18 mouse cellular contexts compared by ENCODE assay signal in the genomic region with DNA sequence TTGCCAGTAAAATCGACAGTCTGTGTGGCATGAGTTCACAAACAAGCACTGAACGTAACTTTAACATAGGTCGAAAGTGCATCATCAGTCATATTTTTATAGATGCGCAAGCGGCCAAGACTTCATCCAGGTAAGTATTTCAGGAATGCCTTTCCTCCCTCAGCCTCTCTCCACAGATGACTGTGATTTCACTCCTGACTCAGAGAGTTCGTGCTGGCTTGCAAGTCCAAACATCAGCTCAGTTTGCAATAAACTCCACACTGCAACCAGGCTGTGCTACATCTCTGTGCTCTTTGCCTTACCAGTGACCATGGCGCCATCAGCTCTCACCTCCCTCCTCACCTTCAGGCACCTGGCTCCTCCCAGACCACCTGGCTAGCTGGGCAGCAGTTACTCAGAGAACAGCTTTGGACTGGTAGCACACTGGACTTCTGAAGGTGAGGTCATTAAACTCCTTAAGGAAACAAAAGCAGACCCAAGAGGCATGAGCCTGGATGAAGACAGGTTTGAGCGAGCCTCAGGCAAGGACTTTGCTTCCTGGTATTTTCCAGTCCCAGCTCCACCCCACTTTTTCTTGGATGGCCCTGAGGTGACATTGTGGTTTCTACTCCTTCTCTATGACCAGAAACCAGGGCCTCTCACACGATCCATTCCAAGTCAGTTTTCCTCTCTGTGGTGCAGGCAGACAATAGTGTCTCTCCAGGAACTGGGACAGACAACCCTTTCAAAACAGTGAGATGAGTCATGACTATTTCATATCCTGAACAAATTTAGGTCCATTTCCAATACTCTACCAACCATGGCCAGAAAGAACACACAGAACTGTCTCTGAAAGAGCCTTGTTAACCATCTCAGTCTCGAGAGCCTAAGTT. TPM values are rescaled to one million over a fixed set of nuclear protein-coding genes. Genes with fewer than 3 reads are reported as not detected.
DNase-seq lines count a peak whose midpoint lies in the region; ATAC-seq lines count a peak whose summit lies in the region.
"Had no signal": no experiment of that assay in that cellular context is flagged by ENCODE, and none has a peak within 500 bp of the region (broad histone marks: within the 10 kb centered on the region; RNA-seq: fewer than 3 reads in every experiment).

No protein-coding gene starts in this region.

- H3K27ac ChIP-seq in midbrain, embryonic 16.5 days (ENCODE audit: low read length): no peak overlapping the region
- H3K27ac ChIP-seq: embryonic facial prominence, embryonic 15.5 days; forebrain, embryonic 15.5 days; hindbrain, embryonic 13.5 days; limb, embryonic 12.5 days had no signal

- 93% methylated on average over 10 of the region's 10 CpGs for WGBS in midbrain, embryonic 16.5 days

- no peaks in the 10 kb centered on the region for H3K27me3 ChIP-seq in midbrain, embryonic 16.5 days (ENCODE audit: control insufficient read depth, insufficient read depth, low read depth, low read length)
- H3K27me3 ChIP-seq: embryonic facial prominence, embryonic 15.5 days; forebrain, embryonic 15.5 days; heart, embryonic 12.5 days; hindbrain, embryonic 13.5 days; limb, embryonic 12.5 days had no signal

- no peak overlapping the region for H3K4me2 ChIP-seq in midbrain, embryonic 16.5 days (ENCODE audit: low read length)
- H3K4me2 ChIP-seq: embryonic facial prominence, embryonic 15.5 days; forebrain, embryonic 15.5 days; heart, embryonic 12.5 days; hindbrain, embryonic 13.5 days; limb, embryonic 12.5 days; midbrain, embryonic 11.5 days had no signal

- no peaks in the 10 kb centered on the region for H3K36me3 ChIP-seq in midbrain, embryonic 16.5 days (ENCODE audit: control insufficient read depth, insufficient read depth, low read length)
- H3K36me3 ChIP-seq: embryonic facial prominence, embryonic 15.5 days; forebrain, embryonic 15.5 days; heart, embryonic 12.5 days; hindbrain, embryonic 13.5 days; limb, embryonic 12.5 days had no signal

- H3K9me3 ChIP-seq in midbrain, embryonic 16.5 days (replicated peaks; ENCODE audit: control insufficient read depth, low read length, poor library complexity, severe bottlenecking): no peaks in the 10 kb centered on the region
- H3K9me3 ChIP-seq: embryonic facial prominence, embryonic 15.5 days; forebrain, embryonic 15.5 days; heart, embryonic 12.5 days; hindbrain, embryonic 13.5 days; limb, embryonic 12.5 days had no signal

- no peaks in the 10 kb centered on the region for H3K4me1 ChIP-seq in midbrain, embryonic 16.5 days (ENCODE audit: control insufficient read depth, insufficient read depth, low read length)
- H3K4me1 ChIP-seq: embryonic facial prominence, embryonic 15.5 days; forebrain, embryonic 15.5 days; heart, embryonic 12.5 days; hindbrain, embryonic 13.5 days had no signal

- peak; percentile 22 to 32 for DNase-seq in urinary bladder, adult 18-20 months (ENCODE audit: low spot score in 2 of 2)
- DNase-seq in urinary bladder, postnatal 4 days (ENCODE audit: low spot score in 2 of 2): no peak
- peak; percentile 16 for DNase-seq in adipocyte (ENCODE audit: low spot score)
- peak; percentile 13 for DNase-seq in kidney, postnatal 10 days
- DNase-seq in right cerebral cortex, postnatal 36 days (ENCODE audit: low spot score in 2 of 2): no peak
- no peak for DNase-seq in spleen, postnatal 10 days (ENCODE audit: low spot score in 2 of 2)
- DNase-seq: cerebellum, adult 11 months; gastrocnemius, postnatal 10 days; lung, postnatal 36 days; right cerebral cortex, postnatal 25 days; thymus, postnatal 14 days had no signal

- H3K9ac ChIP-seq in midbrain, embryonic 16.5 days (ENCODE audit: low read depth, low read length): no peak overlapping the region
- H3K9ac ChIP-seq: embryonic facial prominence, embryonic 15.5 days; forebrain, embryonic 15.5 days; heart, embryonic 12.5 days; hindbrain, embryonic 13.5 days; limb, embryonic 12.5 days had no signal

- no peak for ATAC-seq in midbrain, embryonic 16.5 days
- ATAC-seq: forebrain, embryonic 15.5 days had no signal

- no peak overlapping the region for H3K4me3 ChIP-seq in midbrain, embryonic 16.5 days (ENCODE audit: low read depth, low read length)
- H3K4me3 ChIP-seq: embryonic facial prominence, embryonic 15.5 days; forebrain, embryonic 15.5 days; heart, embryonic 12.5 days; hindbrain, embryonic 13.5 days; limb, embryonic 12.5 days had no signal

RNA-seq across cellular contexts. Expression of a gene that starts 35.9 kb away (rescaled TPM):
- 158 and 160 TPM in 2 replicates for polyA plus RNA-seq in midbrain, embryonic 16.5 days (2015; fragmentation: Nextera tagmentation; extraction: Ambion mirVana)

Comparison
In these comparisons a context has a peak if more than half of its experiments do, and no peak if none do; other contexts are left out.
1. DNase-seq: peak in urinary bladder, adult 18-20 months (2 of 2), adipocyte (single experiment) and kidney, postnatal 10 days (single experiment); none in urinary bladder, postnatal 4 days (0 of 2), right cerebral cortex, postnatal 36 days (0 of 2) and spleen, postnatal 10 days (0 of 2).